Mouse (Mus musculus): ENCODE data around the gene Kdm2a.

Kdm2a gene

GRCm38 (mm10) chr19:4328737-4329304 is 69.3 kb downstream of the Kdm2a start:
- DNase-seq (ENCODE audit: low spot score in 2 of 2) = no peak

GRCm38 (mm10) chr19:4326881-4327280 is 71.2 kb downstream of the Kdm2a start:
- no peak for DNase-seq (ENCODE audit: low spot score in 2 of 2)

DNA sequence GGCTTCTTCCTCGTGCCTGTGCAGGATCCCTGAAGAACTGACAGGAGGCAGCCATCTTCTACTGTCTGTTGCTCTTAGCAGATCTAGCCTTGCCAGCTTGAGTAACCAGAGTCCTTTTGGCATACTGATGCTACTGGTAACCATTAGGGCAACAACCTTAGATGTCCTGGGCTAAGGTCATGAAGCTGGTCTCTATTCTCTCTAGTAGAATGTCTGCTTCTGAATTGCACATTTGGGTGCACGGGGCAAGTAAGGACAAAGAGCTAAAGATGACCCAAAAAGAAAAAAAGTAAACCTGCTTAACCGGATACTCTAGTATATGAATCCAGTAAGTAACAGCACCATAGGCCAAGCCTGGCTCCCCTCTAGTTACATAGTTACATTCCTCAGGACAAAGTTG is 72.0 kb downstream of the Kdm2a start:
- no peak for DNase-seq (ENCODE audit: low spot score in 2 of 2)

DNA sequence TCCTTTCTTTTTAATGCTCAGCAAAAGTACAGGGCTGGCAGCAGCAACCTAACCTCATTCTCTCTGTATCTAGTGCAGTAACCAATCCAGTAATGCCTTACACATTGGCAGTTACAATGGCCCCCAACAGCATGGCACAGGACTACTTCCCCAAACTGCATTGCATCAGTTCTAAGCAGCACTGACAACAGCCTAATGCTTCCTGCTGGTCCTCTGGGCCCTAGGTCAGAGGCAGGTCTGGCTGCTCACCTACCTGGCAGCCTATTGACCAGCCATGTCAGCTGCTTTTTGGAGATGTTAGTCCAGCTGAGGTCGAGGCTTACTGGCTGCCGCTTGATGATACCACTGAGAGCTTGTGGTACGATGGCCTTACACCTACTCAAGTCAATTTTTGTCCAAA is 76.0 kb downstream of the Kdm2a start:
- no peak for DNase-seq (ENCODE audit: low spot score in 2 of 2)

- no peak for DNase-seq (ENCODE audit: low spot score in 2 of 2)
Observed at GRCm38 (mm10) chr19:4321622-4322021, 76.5 kb downstream of the Kdm2a start.

- DNase-seq (ENCODE audit: low spot score in 2 of 2) = no peak
Observed at GRCm38 (mm10) chr19:4319272-4319671, 78.8 kb downstream of the Kdm2a start.

GRCm38 (mm10) chr19:4317181-4317580 is 80.9 kb downstream of the Kdm2a start:
- no peak for DNase-seq (ENCODE audit: low spot score in 2 of 2)

GRCm38 (mm10) chr19:4315223-4315944 is 82.7 kb downstream of the Kdm2a start:
- DNase-seq (ENCODE audit: low spot score in 2 of 2) = no peak

GRCm38 (mm10) chr19:4309776-4310185 is 88.3 kb downstream of the Kdm2a start:
- DNase-seq (ENCODE audit: low spot score in 2 of 2) = peak; percentile 41 to 70

DNA sequence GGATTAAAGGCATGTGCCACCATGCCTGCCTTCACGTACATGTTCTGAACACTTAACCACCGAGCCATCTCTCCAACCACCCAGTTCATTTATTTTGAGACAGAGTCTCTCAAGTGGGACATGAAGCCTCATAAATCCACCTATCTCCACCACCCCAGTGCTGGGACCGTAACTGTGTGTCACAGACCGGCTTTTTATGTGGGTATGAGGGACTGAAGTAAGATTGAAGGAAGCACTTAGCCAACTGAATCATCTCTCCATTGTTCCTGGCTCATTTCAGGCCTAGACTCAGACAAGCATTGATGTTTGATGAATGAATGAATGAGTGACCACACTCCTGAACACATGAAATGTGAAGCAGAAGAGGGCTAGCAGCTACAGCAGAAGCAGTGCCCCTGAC is 88.8 kb downstream of the Kdm2a start:
- no peak for DNase-seq (ENCODE audit: low spot score in 2 of 2)

DNA sequence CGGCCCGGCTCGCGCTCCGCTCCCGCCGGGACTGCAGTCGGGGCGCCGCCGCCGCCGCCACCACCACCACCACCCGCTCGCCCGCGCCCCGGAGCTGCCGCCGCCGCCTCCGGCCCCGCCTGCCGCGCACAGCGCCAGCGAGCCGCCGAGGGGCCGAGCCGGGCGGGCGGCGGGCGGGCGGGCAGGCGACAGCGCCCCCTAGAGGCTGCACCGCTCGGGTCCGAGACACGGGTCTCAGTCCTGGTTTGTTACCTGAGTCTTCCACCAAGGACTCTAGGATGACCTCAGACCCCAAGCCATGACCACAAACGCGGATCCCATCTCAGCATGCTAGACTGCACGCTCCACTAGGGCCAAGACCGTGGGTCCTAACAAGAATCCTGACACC is 91.9 kb downstream of the Kdm2a start, which contains the start of gene Grk2:
TSS of gene Grk2 (minus strand) at position 33 of the 388 bp plus-strand sequence.
- DNase-seq (ENCODE audit: low spot score in 2 of 2) = peak; percentile 69 to 89

DNA sequence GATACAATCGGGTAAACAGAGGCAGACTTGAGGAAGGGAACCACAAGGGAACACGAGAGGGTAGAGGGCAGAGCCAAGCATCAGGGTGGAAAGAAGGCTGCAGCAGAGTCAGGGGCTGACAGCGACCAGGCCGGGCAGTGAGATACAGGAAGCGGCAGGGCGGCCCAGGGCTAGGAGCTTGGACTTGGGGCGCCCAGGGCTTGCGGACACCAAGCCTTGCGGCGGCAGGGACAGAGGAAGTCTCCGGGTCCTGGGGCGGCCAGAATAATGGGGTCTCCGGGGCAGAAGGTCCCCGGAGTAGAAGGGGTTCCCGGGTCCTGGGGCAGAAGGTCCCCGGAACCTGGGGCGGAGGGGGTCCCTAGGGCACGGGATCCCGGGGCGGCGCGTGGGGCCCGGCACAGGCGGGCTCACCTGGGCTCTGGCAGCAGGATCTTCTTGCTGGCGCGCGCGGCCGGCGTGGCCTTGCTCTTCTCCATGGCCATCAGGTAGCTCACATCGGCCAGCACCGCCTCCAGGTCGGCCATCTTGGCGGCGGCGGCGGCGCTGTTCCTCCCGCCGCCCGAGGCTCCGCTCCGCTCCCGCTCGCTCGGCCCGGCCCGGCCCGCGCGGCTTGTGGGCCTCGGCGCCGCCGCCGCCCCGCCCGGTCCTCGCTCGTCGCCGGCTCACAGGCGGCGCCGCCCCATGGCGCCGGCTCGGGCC is 92.4 kb downstream of the Kdm2a start:
- peak; percentile 48 to 57 for DNase-seq (ENCODE audit: low spot score in 2 of 2)

DNA sequence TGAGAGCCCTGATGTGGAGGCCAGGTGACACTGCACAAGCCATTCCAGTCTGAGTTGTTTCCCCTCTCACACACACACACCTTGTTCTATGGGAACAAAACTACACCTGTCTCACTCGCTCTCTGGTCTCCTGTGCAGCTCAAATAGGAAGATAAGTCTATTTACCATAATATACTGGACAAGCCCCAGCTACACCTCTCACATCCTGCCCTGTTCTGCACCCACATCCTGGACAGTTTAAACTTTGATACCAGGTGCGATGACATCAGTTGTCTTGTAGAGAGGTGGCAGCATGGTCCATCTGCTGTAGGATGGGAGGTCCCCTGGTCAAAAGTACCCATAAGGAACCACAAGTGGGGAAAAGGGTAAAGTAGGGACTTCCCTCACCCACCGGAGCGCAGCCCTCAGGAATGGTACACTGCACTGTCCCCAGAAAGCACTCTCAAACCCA is 93.2 kb downstream of the Kdm2a start:
- DNase-seq (ENCODE audit: low spot score in 2 of 2) = peak; percentile 52

GRCm38 (mm10) chr19:4304251-4304821 is 93.7 kb downstream of the Kdm2a start:
- DNase-seq (ENCODE audit: low spot score in 2 of 2) = peak; percentile 46 to 61

DNA sequence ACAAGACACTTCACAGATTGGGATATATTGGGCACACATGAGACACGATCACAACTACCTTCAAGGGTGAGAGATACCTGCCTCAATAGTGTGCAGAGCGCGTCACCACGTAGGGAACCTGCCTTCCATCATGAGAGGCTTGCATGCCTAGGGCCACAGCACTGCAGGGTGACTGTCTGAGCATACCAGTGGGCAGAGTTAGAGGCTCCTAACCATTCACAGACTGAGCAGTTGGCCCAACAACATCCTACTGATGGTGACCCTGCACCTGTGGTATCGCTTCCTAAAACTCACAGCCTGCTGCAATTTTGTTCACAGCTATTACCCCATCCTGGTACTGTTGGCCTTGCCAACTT is 94.5 kb downstream of the Kdm2a start:
- peak; percentile 5 to 26 for DNase-seq (ENCODE audit: low spot score in 2 of 2)

- peak; percentile 16 to 17 for DNase-seq (ENCODE audit: low spot score in 2 of 2)
Observed at GRCm38 (mm10) chr19:4302936-4303639, 95.0 kb downstream of the Kdm2a start.

GRCm38 (mm10) chr19:4301735-4302651 is 96.1 kb downstream of the Kdm2a start:
- DNase-seq (ENCODE audit: low spot score in 2 of 2) = peak; percentile 77 to 79

- DNase-seq (ENCODE audit: low spot score in 2 of 2) = peak; percentile 15 to 18
Observed at GRCm38 (mm10) chr19:4300852-4301734, 97.0 kb downstream of the Kdm2a start.

GRCm38 (mm10) chr19:4300271-4300704 is 97.8 kb downstream of the Kdm2a start:
- peak; percentile 74 to 81 for DNase-seq (ENCODE audit: low spot score in 2 of 2)
